Mouse (Mus musculus) olfactory bulb, adult 2 months (tissue): ENCODE data around the gene Slco1a4.

ENCODE experiments used
- CTCF ChIP-seq: fragments of 200-500 bp; IDR thresholded peaks from 2 replicates; pipeline ENCODE4 v1.5.1; 2012; ENCODE audit warnings: low read depth, mild to moderate bottlenecking, low read length, moderate library complexity; ENCODE audit not compliant: insufficient read depth
- POLR2A ChIP-seq: fragments of 200-500 bp; IDR thresholded peaks from 2 replicates; pipeline ENCODE4 v1.6.1; 2012; ENCODE audit warnings: mild to moderate bottlenecking, low read depth, low read length, moderate library complexity; ENCODE audit not compliant: insufficient read depth

- TF ChIP-seq POLR2A, result no peak
- no peak for TF ChIP-seq CTCF
Measured at GRCm38 (mm10) chr6:141773710-141774109, 82.3 kb downstream of the Slco1a4 start, which contains the start of gene Gm5724.
